Mouse (Mus musculus): ENCODE measurements around the gene Tsfm. TPM values are rescaled to one million over a fixed set of nuclear protein-coding genes. Genes with fewer than 3 reads are reported as not detected.

Gene Tsfm
- 10 to 100 TPM; 10.6 to 12.4 TPM for total RNA-seq (2023)

DNA sequence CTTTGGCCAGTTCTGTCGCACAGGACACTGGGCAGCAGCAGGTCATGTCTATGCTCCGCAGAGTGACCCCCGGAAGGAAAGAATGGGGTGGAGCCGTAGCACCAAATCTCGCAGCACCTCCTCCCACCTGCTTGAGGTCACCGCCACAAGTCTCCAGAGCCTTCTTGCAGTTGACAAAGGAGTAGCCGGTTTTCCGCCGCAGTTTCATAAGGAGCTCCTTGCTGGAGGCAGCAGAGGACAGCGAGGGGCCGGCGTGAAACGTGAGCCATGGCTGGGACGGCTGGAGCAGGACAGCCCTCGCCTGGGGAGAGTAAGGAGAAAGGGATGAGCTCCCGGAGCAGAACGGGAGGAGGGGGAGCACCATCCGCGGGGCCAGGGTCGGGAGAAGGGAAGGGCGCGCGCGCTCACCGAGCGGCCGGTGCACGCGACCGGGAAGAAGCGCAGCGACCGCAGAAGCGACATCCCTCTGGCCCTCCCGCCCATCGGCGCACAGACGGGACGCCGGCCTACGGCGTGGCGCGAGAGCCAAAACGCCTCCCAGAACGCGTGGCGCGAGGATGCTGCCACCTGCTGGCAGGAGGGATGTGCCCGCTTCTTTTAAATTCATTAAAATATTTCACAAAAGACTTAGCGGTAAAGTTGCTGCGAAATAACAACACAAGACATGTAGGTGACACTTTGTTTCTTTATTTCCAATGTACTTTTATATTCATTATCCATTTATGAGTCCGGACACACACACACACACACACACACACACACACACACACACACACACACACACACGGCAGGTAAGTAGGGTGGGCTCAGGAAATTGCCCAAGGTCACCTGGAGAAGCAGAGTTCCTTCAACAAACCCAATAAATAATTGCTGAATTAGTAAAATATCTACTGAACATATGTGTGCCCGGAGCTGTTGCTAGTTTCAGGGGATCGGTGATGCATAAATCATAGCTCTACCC, at the start of gene Tsfm:
TSS of gene Tsfm (minus strand) at position 505 of the 961 bp plus-strand sequence.

DNA sequence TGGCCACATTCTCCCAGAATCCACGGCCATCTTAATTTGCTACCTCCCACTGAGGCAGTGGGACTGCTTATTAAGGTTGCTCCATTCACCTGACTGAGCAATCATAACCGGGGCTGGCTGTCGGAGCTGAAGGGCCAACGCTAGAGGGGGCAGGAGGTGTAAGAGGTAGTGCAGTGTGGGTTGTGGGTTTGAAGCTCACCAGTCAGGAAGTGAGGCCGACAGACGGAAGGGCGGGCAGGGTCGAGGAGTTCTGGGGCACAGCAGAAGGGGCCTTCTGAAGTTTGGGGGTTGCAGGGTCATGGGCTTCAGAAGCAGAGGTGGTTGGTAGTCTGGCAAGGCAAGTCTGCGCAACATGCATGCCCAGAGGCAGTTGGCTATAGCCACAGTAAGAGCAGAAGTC, 44.4 kb upstream of the Tsfm start, which contains the start of gene Agap2:
TSS of gene Agap2 (plus strand) at position 205 of the 400 bp plus-strand sequence.

DNA sequence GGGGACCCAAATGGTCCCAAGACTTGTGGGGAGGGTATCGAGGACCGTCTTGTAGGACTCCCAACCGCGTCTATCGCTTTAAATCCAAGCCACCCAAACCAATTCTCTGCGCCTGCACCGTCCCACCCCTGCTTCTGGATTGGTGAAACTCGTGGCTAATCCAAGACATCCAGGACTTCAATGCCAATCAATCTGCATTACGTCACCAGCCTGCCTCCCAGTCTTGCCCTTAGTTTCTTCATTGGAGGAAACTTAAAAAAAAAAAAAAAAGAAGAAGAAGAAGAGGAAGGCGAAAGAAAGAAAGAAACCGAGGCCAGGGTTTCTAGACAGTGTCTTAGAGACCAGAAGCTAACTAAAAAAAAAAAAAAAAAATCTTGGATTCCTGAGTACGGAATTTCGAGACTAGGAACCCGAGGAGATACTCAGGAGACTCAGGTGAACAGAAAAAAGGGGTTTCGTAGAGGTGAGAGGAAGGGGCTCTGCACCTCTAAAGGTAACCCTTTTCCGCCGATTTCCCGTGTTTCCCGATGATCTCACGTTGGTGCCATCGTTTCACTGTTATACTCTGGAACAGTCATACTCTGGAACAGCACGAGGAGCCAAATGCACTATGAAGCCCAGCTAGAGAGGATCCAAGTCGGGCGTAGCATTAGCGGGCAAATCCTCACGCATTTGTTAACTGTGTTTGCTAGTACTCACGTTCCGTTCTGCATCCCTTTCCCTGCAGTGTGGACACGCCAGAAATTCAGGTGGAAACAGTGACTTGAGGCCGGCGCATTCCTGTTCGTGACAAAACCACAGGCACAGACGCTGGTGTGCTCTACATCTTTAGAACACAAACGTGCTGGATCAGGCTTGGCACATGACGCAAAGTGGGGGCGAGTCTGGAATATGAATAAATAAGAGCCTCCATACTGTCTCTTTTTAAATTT, 39.8 kb upstream of the Tsfm start, which contains the start of gene Tspan31:
TSS of gene Tspan31 (minus strand) at position 75 of the 932 bp plus-strand sequence.

DNA sequence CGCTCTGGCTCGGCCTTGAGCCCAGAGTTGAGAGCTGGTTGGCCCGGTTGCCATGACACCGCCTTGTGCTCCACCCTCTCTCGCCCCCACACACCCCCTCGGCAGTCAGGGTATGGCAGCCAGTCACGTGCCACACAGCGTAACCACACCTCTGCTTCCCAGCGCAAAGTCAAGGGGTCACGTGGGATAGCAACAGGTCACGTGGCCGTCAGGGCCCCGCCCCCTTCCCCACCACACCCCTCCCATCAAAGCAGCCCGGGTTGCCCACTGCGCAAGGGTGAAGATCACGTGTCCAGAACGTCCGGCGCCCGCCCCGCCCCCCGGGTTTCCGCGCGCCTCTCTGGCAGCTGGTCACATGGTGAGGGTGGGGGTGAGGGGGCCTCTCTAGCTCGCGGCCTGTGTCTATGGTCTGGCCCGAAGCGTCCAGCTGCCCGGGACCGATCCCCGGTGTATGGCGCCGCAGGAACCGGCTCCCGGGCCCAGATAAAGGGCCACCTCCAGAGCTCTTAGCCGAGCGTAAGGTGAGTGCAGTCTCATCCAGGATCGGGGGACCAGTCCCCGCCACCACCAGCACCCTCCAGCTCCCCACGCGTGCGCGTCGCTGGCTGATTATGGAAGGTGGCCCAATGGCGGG, 32.7 kb upstream of the Tsfm start, which contains the start of gene Cdk4:
TSS of gene Cdk4 (plus strand) at position 296 of the 634 bp plus-strand sequence.

DNA sequence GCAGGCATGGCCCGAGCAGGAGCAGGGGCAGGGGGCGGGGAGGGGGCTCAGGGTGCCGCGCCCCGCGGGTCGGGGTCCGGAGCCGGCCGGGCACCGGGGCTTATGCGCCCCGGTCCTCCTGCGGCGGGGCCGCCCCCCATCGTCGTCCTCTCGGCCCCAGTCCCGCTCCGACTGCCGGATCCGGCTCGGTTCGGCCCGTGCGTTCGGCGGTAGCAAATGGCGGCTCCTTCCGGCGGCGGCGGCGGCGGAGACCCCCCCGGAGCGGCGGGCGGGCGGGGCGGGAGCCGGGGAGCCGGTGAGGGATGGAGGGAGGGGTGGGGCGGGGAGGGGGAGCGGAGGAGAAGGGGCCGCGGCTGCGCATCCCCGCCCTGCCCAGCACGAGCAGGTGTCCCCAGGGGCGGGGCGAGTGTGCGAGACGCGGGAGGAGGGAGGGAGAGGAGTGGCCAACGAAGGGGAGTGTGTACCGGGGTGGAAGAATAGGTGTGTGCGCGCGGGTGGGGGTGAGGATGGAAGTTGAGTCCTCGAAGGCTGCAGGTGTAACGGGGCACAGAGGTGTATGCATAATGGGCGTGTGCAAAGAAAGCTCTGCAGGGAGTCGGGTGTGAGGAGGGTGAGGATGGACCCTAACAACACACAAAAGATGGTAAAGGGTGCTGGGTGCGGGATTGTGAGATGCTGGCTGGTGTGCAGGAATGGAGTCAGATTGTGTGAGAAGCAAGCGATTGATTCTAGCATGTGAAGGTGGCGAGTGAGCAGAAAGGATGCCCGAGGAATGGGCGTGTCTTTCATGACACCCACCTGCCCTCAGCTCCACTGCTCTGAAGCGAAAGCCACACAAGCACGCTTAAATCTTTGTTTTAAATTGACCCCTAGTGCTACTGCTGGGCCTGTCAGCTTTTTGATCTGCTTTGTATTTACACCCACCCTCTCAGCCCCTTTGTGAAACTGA, 29.6 kb upstream of the Tsfm start, which contains the start of gene March9:
TSS of gene March9 (minus strand) at position 217 of the 949 bp plus-strand sequence.

DNA sequence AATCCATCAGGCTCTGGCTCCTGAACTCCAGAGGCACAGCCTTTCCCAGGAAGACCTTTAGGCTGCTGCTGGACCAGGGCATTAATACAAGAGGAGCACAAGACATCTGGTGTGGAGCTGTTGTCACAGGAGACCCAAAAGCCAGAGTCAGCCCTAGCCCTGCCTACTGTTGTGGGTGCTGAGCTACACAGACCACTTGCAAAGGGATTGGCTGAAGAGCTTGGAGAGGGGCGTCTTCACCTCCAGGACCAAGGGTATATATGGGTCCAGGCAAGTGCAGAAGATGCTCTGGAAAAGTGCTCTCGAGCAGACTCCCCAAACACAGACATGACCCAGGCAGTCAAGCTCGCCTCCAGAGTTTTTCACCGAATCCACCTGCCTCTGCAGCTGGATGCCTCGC, 17.3 kb upstream of the Tsfm start, which contains the start of gene Cyp27b1:
TSS of gene Cyp27b1 (plus strand) at position 297 of the 400 bp plus-strand sequence.

DNA sequence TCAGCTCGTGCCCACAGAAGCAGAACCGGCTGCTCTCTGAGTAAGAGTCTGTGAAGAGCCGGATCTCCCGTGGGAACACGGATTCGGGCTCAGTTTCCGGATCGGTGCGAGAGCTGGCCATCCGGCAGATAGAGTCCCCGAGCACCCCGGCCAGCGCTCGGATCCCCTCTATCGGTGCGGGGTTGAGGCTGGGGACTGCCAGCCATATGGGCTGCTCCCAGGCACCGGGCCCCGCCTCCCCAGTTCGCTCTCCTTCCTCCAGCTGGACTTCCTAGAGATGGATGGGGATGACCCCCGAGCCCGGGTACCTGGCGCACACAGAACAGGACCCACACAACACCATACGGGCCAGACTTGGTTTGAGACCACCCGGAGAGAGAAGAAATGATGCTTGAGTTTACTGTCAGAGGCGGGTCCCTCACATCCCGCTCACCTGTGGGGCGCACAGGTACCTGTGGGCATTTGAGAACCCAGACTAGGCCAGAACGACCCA, 10.7 kb upstream of the Tsfm start, which contains the start of the genes Mettl1 and Eef1akmt3:
TSS of gene Mettl1 (plus strand) at position 141 of the 493 bp plus-strand sequence.
TSS of gene Eef1akmt3 (minus strand) at position 240 of the 493 bp plus-strand sequence.

DNA sequence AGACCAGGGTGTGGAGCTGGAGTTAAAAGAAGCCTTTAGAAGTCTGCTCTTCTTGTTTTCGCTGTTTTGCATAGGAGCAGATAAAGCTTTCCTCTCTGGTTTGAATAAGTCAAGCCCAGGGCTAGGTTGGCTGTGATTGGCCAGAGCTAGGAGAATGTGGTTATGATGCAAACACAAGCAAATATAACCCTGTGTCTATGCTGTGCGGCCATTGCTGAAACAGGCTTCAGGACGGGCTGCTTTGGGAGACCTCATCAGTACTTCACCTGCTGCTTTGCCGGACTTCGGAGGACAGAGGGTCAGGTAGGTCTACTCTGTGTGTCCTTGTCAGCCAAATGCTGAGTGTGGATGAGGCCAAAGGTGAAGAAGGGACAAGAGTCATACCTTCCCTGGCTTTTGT, 30.1 kb downstream of the Tsfm start, which contains the start of gene Avil:
TSS of gene Avil (plus strand) at position 181 of the 400 bp plus-strand sequence.

DNA sequence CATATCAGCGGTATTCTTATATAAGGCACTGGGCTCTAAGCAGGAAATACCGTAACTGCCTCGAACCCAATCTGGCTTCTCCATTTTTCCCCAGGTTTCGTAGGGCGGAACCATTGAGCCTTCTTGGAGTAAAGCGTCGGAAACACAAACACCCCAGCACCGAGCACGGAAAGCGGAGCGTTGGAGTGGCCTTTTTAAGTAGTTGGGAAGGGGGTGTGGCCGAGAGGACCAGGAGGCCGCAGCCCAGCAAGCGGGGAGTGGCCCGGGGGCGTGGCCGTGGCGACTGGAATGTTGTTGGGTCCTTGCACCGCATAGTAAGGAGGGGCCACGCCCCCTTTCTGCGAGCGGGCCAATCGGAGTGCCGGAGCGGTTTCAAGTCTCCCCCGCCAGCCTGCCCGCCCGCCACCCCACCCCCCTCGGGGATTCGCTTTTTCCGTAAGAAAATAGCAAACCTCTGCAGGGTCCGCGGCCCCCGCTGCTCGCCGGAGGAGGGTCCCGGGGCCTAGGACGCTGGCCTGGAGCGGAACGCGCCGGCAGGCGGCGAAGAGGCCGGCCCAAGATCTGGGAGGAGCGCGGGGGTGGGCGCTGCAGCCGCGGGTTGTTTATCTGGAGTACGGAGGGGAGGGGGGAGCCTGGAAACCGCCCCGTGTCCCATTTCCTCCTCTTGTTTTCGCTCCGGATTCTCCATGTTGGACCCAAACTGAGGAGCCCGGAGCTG, 52.2 kb downstream of the Tsfm start, which contains the start of gene Ctdsp2:
TSS of gene Ctdsp2 (plus strand) at position 441 of the 718 bp plus-strand sequence.

Other genes with a start within 250 kb of the Tsfm start
- 1 to 10 TPM; 2.5 to 3.8 TPM for gene Atp23, start 129.5 kb downstream of the Tsfm start, total RNA-seq (2023)
- gene Ctdsp2, start 52.1 kb downstream of the Tsfm start, total RNA-seq (2023) = 100 to 1,000 TPM; 115 to 116 TPM
- gene Avil, start 30.1 kb downstream of the Tsfm start, total RNA-seq (2023) = 1 to 10 TPM in 1 of 2 experiments, under 1 TPM in 1; 0.15 to 1.1 TPM
- 1 to 10 TPM; 4.9 to 5.1 TPM for gene Mettl1, start 10.6 kb upstream of the Tsfm start, total RNA-seq (2023)
- under 1 TPM in 1 of 2 experiments, not detected in 1; 0.24 TPM for gene Eef1akmt3, start 10.7 kb upstream of the Tsfm start, total RNA-seq (2023)
- gene Cyp27b1, start 17.4 kb upstream of the Tsfm start, total RNA-seq (2023) = under 1 TPM in 1 of 2 experiments, not detected in 1; 0.73 TPM
- under 1 TPM in 1 of 2 experiments, not detected in 1; 0.11 TPM for gene March9, start 29.3 kb upstream of the Tsfm start, total RNA-seq (2023)
- gene Cdk4, start 32.7 kb upstream of the Tsfm start, total RNA-seq (2023) = 100 to 1,000 TPM; 114 to 127 TPM
- 10 to 100 TPM; 22.0 to 22.1 TPM for gene Tspan31, start 39.4 kb upstream of the Tsfm start, total RNA-seq (2023)
- gene Agap2, start 44.4 kb upstream of the Tsfm start, total RNA-seq (2023) = 10 to 100 TPM; 43.8 to 49.3 TPM
- 100 to 1,000 TPM; 106 to 107 TPM for gene Os9, start 90.3 kb upstream of the Tsfm start, total RNA-seq (2023)
- gene B4galnt1, start 134.4 kb upstream of the Tsfm start, total RNA-seq (2023) = 100 to 1,000 TPM; 104 to 113 TPM
- not detected for gene Slc26a10, start 149.8 kb upstream of the Tsfm start, total RNA-seq (2023)
- under 1 TPM; 0.56 to 0.73 TPM for gene Arhgef25, start 159.2 kb upstream of the Tsfm start, total RNA-seq (2023)
- gene Dtx3, start 164.9 kb upstream of the Tsfm start, total RNA-seq (2023) = 10 to 100 TPM; 13.1 to 15.4 TPM
- 10 to 100 TPM; 27.5 to 28.8 TPM for gene Pip4k2c, start 180.7 kb upstream of the Tsfm start, total RNA-seq (2023)
- gene Kif5a, start 232.5 kb upstream of the Tsfm start, total RNA-seq (2023) = under 1 TPM; 0.26 to 0.58 TPM
- 100 to 1,000 TPM; 106 to 116 TPM for gene Dctn2, start 235.5 kb upstream of the Tsfm start, total RNA-seq (2023)